Mouse (Mus musculus): ENCODE results near the gene Myh14. TPM values are rescaled to one million over a fixed set of nuclear protein-coding genes. Genes with fewer than 3 reads are reported as not detected.

The Myh14 gene
- polyA plus RNA-seq, 2 experiments, result 2.5 to 3.7 TPM

- Histone ChIP-seq H3K4me3 (replicated peaks; ENCODE audit: low read length) (peak overlapping the region; percentile 21), H3K27ac (replicated peaks; ENCODE audit: low read depth, low read length) (no peak overlapping the region), H3K4me2 (replicated peaks; ENCODE audit: low read depth, low read length, severe bottlenecking) (peak overlapping the region; percentile 43), H3K4me1 (ENCODE audit: control insufficient read depth, insufficient read depth, low read length) (peaks cover 12% of the 10 kb centered on the region; the same call in 1 of the 2 replicates), H3K9me3 (ENCODE audit: control insufficient read depth, low read length) (no peaks in the 10 kb centered on the region), H3K36me3 (ENCODE audit: control insufficient read depth, insufficient read depth, low read length) (no peaks in the 10 kb centered on the region), H3K9ac (ENCODE audit: low read depth, low read length, severe bottlenecking) (no peak overlapping the region), H3K27me3 (ENCODE audit: control insufficient read depth, insufficient read depth, low read length) (peaks cover 68% of the 10 kb centered on the region)
- DNase-seq (ENCODE audit: low spot score) (peak; percentile 66), ATAC-seq (ENCODE audit: low FRiP score, low read depth) (no peak)
- no peak for TF ChIP-seq POLR2A (IDR thresholded peaks at IDR 0.05; ENCODE audit: borderline replicate concordance, extremely low read depth, insufficient read depth, insufficient read length)
- 0% methylated on average over 17 of the region's 18 CpGs for WGBS
These were observed 83.7 kb downstream of the Myh14 start for GRCm38 (mm10) chr7:44586930-44587329.

- Histone ChIP-seq H3K27ac (replicated peaks; ENCODE audit: low read depth, low read length) (no peak overlapping the region), H3K27me3 (ENCODE audit: control insufficient read depth, insufficient read depth, low read length) (peaks cover 64% of the 10 kb centered on the region), H3K9me3 (ENCODE audit: control insufficient read depth, low read length) (no peaks in the 10 kb centered on the region), H3K4me1 (ENCODE audit: control insufficient read depth, insufficient read depth, low read length) (peaks cover 12% of the 10 kb centered on the region; the same call in 1 of the 2 replicates), H3K36me3 (ENCODE audit: control insufficient read depth, insufficient read depth, low read length) (no peaks in the 10 kb centered on the region), H3K4me2 (replicated peaks; ENCODE audit: low read depth, low read length, severe bottlenecking) (peak overlapping the region; percentile 43), H3K4me3 (replicated peaks; ENCODE audit: low read length) (peak overlapping the region; percentile 21), H3K9ac (ENCODE audit: low read depth, low read length, severe bottlenecking) (no peak overlapping the region)
- no peak for TF ChIP-seq POLR2A (IDR thresholded peaks at IDR 0.05; ENCODE audit: borderline replicate concordance, extremely low read depth, insufficient read depth, insufficient read length)
- 16% methylated on average over 19 of the region's 19 CpGs for WGBS
- no peak for DNase-seq (ENCODE audit: low spot score)
- ATAC-seq (ENCODE audit: low FRiP score, low read depth), result no peak
These were observed 84.1 kb downstream of the Myh14 start for GRCm38 (mm10) chr7:44586518-44586917.

GRCm38 (mm10) chr7:44585606-44586005 is 85.0 kb downstream of the Myh14 start:
- no peak overlapping the region for H3K9ac ChIP-seq (ENCODE audit: low read depth, low read length, severe bottlenecking)

DNA sequence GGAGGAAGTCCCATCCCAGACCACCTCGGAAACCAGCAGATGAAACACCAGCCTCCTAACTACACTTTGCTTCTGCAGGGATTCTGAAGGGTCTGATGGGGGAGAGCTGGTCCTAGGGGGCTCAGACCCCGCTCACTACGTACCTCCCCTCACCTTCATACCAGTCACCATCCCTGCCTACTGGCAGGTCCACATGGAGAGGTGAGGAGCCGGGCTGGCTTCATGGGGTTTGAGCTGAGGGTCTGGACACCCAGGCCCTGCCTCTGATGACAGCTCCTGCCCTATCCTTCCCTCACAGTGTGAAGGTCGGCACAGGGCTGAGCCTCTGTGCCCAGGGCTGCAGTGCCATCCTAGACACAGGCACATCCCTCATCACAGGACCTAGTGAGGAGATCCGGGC is 85.7 kb downstream of the Myh14 start:
- Histone ChIP-seq H3K27ac (replicated peaks; ENCODE audit: low read depth, low read length) (no peak overlapping the region), H3K4me3 (replicated peaks; ENCODE audit: low read length) (no peak overlapping the region), H3K4me2 (replicated peaks; ENCODE audit: low read depth, low read length, severe bottlenecking) (no peak overlapping the region), H3K9me3 (ENCODE audit: control insufficient read depth, low read length) (no peaks in the 10 kb centered on the region), H3K27me3 (ENCODE audit: control insufficient read depth, insufficient read depth, low read length) (peaks cover 51% of the 10 kb centered on the region), H3K4me1 (ENCODE audit: control insufficient read depth, insufficient read depth, low read length) (peaks cover 12% of the 10 kb centered on the region; the same call in 1 of the 2 replicates), H3K9ac (ENCODE audit: low read depth, low read length, severe bottlenecking) (no peak overlapping the region), H3K36me3 (ENCODE audit: control insufficient read depth, insufficient read depth, low read length) (no peaks in the 10 kb centered on the region)
- DNase-seq (ENCODE audit: low spot score), result no peak
- 80% methylated on average over 6 of the region's 6 CpGs for WGBS
- no peak for ATAC-seq (ENCODE audit: low FRiP score, low read depth)
- no peak for TF ChIP-seq POLR2A (IDR thresholded peaks at IDR 0.05; ENCODE audit: borderline replicate concordance, extremely low read depth, insufficient read depth, insufficient read length)

More at GRCm38 (mm10) chr7:44585606-44586005, 85.0 kb downstream of the Myh14 start:
- no peak overlapping the region for H3K27ac ChIP-seq (replicated peaks; ENCODE audit: low read depth, low read length)
- DNase-seq (ENCODE audit: low spot score) (no peak), ATAC-seq (ENCODE audit: low FRiP score, low read depth) (no peak)
- peaks cover 12% of the 10 kb centered on the region; the same call in 1 of the 2 replicates for H3K4me1 ChIP-seq (ENCODE audit: control insufficient read depth, insufficient read depth, low read length)
- H3K36me3 ChIP-seq (ENCODE audit: control insufficient read depth, insufficient read depth, low read length), result no peaks in the 10 kb centered on the region
- no peak for TF ChIP-seq POLR2A (IDR thresholded peaks at IDR 0.05; ENCODE audit: borderline replicate concordance, extremely low read depth, insufficient read depth, insufficient read length)
- H3K4me2 ChIP-seq (replicated peaks; ENCODE audit: low read depth, low read length, severe bottlenecking), result no peak overlapping the region
- WGBS, result 88% methylated on average over 6 of the region's 6 CpGs
- H3K9me3 ChIP-seq (ENCODE audit: control insufficient read depth, low read length), result no peaks in the 10 kb centered on the region
- peaks cover 55% of the 10 kb centered on the region for H3K27me3 ChIP-seq (ENCODE audit: control insufficient read depth, insufficient read depth, low read length)
- no peak overlapping the region for H3K4me3 ChIP-seq (replicated peaks; ENCODE audit: low read length)

GRCm38 (mm10) chr7:44584265-44584804 is 86.3 kb downstream of the Myh14 start:
- no peak for DNase-seq (ENCODE audit: low spot score)
- no peak overlapping the region for H3K9ac ChIP-seq (ENCODE audit: low read depth, low read length, severe bottlenecking)
- H3K27me3 ChIP-seq (ENCODE audit: control insufficient read depth, insufficient read depth, low read length), result peaks cover 45% of the 10 kb centered on the region
- TF ChIP-seq POLR2A (IDR thresholded peaks at IDR 0.05; ENCODE audit: borderline replicate concordance, extremely low read depth, insufficient read depth, insufficient read length), result no peak
- no peak overlapping the region for H3K4me3 ChIP-seq (replicated peaks; ENCODE audit: low read length)
- H3K4me2 ChIP-seq (replicated peaks; ENCODE audit: low read depth, low read length, severe bottlenecking), result no peak overlapping the region
- no peaks in the 10 kb centered on the region for H3K36me3 ChIP-seq (ENCODE audit: control insufficient read depth, insufficient read depth, low read length)
- H3K9me3 ChIP-seq (ENCODE audit: control insufficient read depth, low read length), result no peaks in the 10 kb centered on the region
- no peak for ATAC-seq (ENCODE audit: low FRiP score, low read depth)
- no peak overlapping the region for H3K27ac ChIP-seq (replicated peaks; ENCODE audit: low read depth, low read length)
- H3K4me1 ChIP-seq (ENCODE audit: control insufficient read depth, insufficient read depth, low read length), result peaks cover 10% of the 10 kb centered on the region; the same call in 1 of the 2 replicates
- 79% methylated on average over 4 of the region's 4 CpGs for WGBS

Measured in limb, embryonic 14.5 days (tissue).